Mouse (Mus musculus): ENCODE results near the gene Noxo1. TPM values are rescaled to one million over a fixed set of nuclear protein-coding genes. Genes with fewer than 3 reads are reported as not detected.

Noxo1 gene
- polyA plus RNA-seq, 1 experiment, result 0.89 TPM

GRCm38 (mm10) chr17:24746986-24747385, 51.0 kb downstream of the Noxo1 start:
- no peak for TF ChIP-seq GATA1 (IDR thresholded peaks at IDR 0.05; ENCODE audit: low read length)

Other genes with a start within 250 kb of the Noxo1 start
- 19.4 and 22.8 TPM in 2 replicates for gene E4f1, start 225.9 kb upstream of the Noxo1 start, polyA plus RNA-seq (2012)
- 75.9 and 87.6 TPM in 2 replicates for gene Pgp, start 225.8 kb upstream of the Noxo1 start, polyA plus RNA-seq (2012)
- gene Bricd5, start 222.3 kb upstream of the Noxo1 start, polyA plus RNA-seq (2012), result 0.10 TPM in 1 of 2 replicates, not detected in the other
- gene Mlst8, start 217.2 kb upstream of the Noxo1 start, polyA plus RNA-seq (2012), result 8.4 and 8.5 TPM in 2 replicates
- 0.01 TPM in 1 of 2 replicates, not detected in the other for gene Caskin1, start 207.6 kb upstream of the Noxo1 start, polyA plus RNA-seq (2012)
- gene Traf7, start 168.3 kb upstream of the Noxo1 start, polyA plus RNA-seq (2012), result 239 and 240 TPM in 2 replicates
- gene Rab26, start 162.0 kb upstream of the Noxo1 start, polyA plus RNA-seq (2012), result 0.29 and 0.30 TPM in 2 replicates
- 4.0 and 6.5 TPM in 2 replicates for gene Pkd1, start 146.4 kb upstream of the Noxo1 start, polyA plus RNA-seq (2012)
- 45.3 and 52.6 TPM in 2 replicates for gene Tsc2, start 63.6 kb upstream of the Noxo1 start, polyA plus RNA-seq (2012)
- gene Nthl1, start 63.6 kb upstream of the Noxo1 start, polyA plus RNA-seq (2012), result 24.0 and 31.0 TPM in 2 replicates
- gene Slc9a3r2, start 45.9 kb upstream of the Noxo1 start, polyA plus RNA-seq (2012), result not detected in 2 replicates
- not detected in 2 replicates for gene Npw, start 37.8 kb upstream of the Noxo1 start, polyA plus RNA-seq (2012)
- 90.5 and 98.9 TPM in 2 replicates for gene Zfp598, start 26.5 kb upstream of the Noxo1 start, polyA plus RNA-seq (2012)
- 0.13 TPM in 2 replicates for gene Syngr3, start 6.3 kb upstream of the Noxo1 start, polyA plus RNA-seq (2012)
- 149 and 186 TPM in 2 replicates for gene Gfer, start 78 bp upstream of the Noxo1 start, polyA plus RNA-seq (2012)
- gene Tbl3, start 11.4 kb downstream of the Noxo1 start, polyA plus RNA-seq (2012), result 25.6 and 35.3 TPM in 2 replicates
- 0.14 and 0.36 TPM in 2 replicates for gene Rnf151, start 21.8 kb downstream of the Noxo1 start, polyA plus RNA-seq (2012)
- gene Rps2, start 21.9 kb downstream of the Noxo1 start, polyA plus RNA-seq (2012), result 2,301 and 3,917 TPM in 2 replicates
- 457 and 647 TPM in 2 replicates for gene Ndufb10, start 28.2 kb downstream of the Noxo1 start, polyA plus RNA-seq (2012)
- not detected in 2 replicates for gene Rpl3l, start 31.6 kb downstream of the Noxo1 start, polyA plus RNA-seq (2012)
- 11.1 and 11.3 TPM in 2 replicates for gene Msrb1, start 40.4 kb downstream of the Noxo1 start, polyA plus RNA-seq (2012)
- not detected in 2 replicates for gene Hs3st6, start 56.8 kb downstream of the Noxo1 start, polyA plus RNA-seq (2012)
- 0.14 TPM in 2 replicates for gene Meiob, start 108.1 kb downstream of the Noxo1 start, polyA plus RNA-seq (2012)
- gene Hagh, start 143.9 kb downstream of the Noxo1 start, polyA plus RNA-seq (2012), result 27.1 and 44.6 TPM in 2 replicates
- 5.3 and 5.9 TPM in 2 replicates for gene Fahd1, start 154.1 kb downstream of the Noxo1 start, polyA plus RNA-seq (2012)
- gene Igfals, start 169.8 kb downstream of the Noxo1 start, polyA plus RNA-seq (2012), result 0.02 and 0.03 TPM in 2 replicates
- 61.9 and 127 TPM in 2 replicates for gene Nubp2, start 190.1 kb downstream of the Noxo1 start, polyA plus RNA-seq (2012)
- 37.1 and 46.2 TPM in 2 replicates for gene Spsb3, start 190.4 kb downstream of the Noxo1 start, polyA plus RNA-seq (2012)
- gene Eme2, start 198.9 kb downstream of the Noxo1 start, polyA plus RNA-seq (2012), result 35.4 and 42.9 TPM in 2 replicates
- gene Mrps34, start 198.9 kb downstream of the Noxo1 start, polyA plus RNA-seq (2012), result 151 and 160 TPM in 2 replicates
- gene Nme3, start 200.3 kb downstream of the Noxo1 start, polyA plus RNA-seq (2012), result 30.3 and 35.4 TPM in 2 replicates
- 24.7 and 30.8 TPM in 2 replicates for gene Mapk8ip3, start 240.7 kb downstream of the Noxo1 start, polyA plus RNA-seq (2012)

Measured in G1E-ER4 (cell line).